Mouse (Mus musculus): ENCODE measurements around the gene Nrap.
A peak's percentile ranks its signal among the peaks of the same experiment; 100 is the strongest.
"Not testable (repeated sequence)": the region's sequence is repeated elsewhere in the genome, so short reads cannot be mapped to it uniquely, and the experiment has no call there.

The Nrap gene

GRCm38 (mm10) chr19:56389879-56390278 lies at the start of gene Nrap:
TSS of gene Nrap (minus strand) at chr19:56390037.
- DNase-seq: no peak

DNA sequence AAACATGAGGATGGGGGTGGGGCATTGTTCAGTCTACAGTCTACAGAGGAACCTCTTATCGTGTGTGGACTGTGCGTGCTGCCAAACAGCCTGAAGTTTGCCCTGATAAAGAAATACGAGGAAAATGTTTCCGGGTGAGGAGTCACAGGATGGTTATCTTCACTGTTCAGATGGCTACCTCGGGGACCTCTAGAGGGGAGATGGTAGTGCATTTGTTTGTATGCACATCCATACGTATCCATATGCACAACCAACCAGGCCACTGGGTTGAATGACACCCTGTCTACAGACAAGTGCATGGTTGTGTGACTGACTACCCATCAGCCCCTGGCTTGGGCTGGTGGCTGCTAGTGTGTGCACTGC lies 49.2 kb upstream of the Nrap start:
- no peak for DNase-seq

DNA sequence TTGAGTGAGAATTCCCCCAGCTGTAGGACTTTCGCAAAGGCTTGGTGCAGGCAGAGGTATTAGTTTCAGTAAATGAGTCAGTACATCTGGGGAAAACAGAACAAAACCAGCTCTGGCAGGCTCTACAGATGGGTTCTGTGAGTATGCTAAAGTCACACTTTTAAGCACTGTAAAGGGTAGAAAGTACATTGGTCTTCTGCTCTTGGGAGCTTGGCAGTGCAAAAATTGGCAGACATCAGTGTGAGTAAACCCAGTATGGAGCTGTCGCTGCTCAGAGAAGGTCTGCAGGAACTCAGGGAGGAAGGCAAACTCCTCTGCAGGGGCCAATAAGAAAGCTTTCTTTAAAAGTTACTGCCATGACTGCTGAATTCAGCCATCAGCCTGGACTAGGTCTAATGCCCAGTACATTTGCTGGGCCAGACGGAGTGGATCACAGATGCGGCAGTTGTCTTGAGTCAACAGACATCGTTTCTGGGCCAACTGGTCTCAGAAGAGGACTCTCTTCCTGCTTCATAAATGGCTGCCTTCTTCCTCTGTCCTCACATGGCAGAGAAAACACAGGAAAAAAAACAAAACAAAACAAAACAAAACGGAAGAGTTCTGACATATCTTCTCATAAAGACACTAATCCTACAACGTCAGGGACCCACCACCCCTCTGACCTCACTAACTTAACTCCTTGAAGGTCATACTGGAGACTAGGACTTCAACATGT lies 48.7 kb upstream of the Nrap start:
- no peak for DNase-seq

DNA sequence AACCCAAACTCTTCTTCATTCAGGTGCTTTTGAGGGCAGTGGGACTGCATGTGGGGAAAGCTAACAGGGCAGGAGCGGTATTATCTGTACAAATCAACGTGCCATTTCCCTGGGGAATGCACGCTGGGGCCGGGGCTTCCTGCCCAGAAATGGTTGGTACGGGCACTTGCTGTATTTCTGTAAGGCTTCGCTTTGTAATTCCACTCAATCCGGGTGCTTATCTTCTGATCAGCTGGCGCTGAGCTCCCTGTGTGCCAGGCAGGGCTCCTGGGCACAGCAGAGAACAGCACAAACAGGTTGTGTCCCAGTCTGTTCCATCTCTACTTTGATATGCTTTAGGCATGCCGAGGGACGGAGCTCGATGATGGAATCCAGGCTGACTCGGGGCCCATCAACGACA lies 46.5 kb upstream of the Nrap start:
- DNase-seq: no peak

DNA sequence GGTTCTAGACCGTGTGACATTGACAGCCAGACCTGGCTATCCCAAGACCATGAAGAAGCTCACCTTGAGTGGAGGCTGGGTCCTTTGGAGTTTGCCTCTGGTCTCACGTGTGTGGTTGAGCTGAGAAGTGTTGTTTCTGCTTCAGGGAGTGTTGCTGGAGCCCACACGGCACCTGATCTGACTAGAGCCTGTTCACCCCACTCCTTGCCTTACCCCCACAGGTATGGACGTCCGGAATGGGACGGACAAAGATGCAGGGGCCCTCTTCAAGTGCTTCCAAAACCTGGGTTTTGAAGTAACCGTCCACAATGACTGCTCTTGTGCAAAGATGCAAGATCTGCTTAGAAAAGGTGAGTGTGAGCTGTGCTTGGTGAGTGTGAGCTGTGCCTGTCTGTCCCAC lies 43.7 kb upstream of the Nrap start:
- DNase-seq: no peak

- no peak for DNase-seq
Observed at GRCm38 (mm10) chr19:56432706-56433105, 42.9 kb upstream of the Nrap start.

DNA sequence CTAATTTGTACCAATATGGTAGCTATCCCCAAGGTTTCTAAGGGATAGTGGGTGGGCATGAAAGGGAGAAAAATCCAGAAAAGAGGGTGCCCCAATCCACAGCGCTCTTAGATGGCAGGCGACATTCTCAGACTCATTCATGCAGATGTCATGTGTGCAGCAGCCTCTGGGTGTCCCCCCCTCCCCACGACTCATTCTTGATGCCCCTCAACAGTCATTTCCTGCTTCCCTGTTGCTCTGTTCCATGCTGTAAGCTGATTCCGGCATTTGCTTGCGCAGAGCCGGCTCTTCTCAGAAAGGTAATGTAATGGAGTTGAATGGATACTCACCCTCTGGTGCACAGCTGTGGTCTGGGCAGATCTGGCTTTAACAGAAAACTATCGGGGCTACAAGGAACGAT lies 40.5 kb upstream of the Nrap start:
- no peak for DNase-seq

DNA sequence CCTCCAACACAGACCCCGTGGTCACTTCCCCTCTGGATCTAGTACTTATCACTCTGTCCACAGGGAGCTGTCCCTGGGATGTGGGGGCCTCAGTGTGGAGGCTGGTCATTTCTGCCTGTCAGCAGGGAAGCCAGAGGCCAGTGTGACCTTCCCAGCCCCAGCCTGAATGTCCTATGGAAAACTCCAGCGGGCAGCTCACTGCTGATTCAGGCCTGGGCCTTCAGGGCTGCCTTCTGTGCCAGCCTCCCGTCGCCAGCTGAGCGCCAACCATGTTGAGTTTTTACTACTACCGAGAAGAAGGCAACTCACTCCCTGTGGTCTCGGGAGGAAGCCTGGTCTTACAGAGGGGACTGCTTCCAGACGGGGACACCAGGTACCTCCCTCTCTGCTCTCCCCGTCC lies 35.7 kb upstream of the Nrap start:
- no peak for DNase-seq

- DNase-seq: no peak
Observed at GRCm38 (mm10) chr19:56424606-56425395, 35.0 kb upstream of the Nrap start.

- DNase-seq: peak; percentile 42
Observed at GRCm38 (mm10) chr19:56423370-56423769, 33.5 kb upstream of the Nrap start.

GRCm38 (mm10) chr19:56422476-56423338 lies 32.9 kb upstream of the Nrap start:
- DNase-seq: peak; percentile 96

- no peak for DNase-seq
Observed at GRCm38 (mm10) chr19:56420345-56420744, 30.5 kb upstream of the Nrap start.

- DNase-seq: no peak
Observed at GRCm38 (mm10) chr19:56419452-56419851, 29.6 kb upstream of the Nrap start.

DNA sequence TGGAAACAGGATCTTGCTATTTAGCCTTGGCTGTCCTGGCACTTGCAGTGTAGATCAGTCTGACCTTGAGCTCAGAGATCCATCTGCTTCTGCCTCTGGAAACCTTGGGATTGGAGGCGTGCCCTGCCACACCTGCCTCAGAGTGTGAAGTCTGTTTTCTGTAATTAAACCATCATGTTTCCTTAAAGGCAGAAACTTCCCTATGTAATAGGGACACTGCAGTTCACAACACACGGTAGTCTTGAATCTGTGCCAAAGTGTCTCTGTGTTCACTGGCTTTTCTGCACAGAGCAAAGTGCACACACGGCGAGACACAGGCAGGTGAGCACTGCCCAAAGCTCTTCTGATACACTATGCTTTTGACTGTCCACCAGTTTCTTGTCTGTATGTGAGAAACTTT lies 28.6 kb upstream of the Nrap start:
- no peak for DNase-seq

GRCm38 (mm10) chr19:56409884-56410283 lies 20.0 kb upstream of the Nrap start:
- DNase-seq: not testable (repeated sequence)

- DNase-seq: no peak
Observed at GRCm38 (mm10) chr19:56406581-56406980, 16.7 kb upstream of the Nrap start.

DNA sequence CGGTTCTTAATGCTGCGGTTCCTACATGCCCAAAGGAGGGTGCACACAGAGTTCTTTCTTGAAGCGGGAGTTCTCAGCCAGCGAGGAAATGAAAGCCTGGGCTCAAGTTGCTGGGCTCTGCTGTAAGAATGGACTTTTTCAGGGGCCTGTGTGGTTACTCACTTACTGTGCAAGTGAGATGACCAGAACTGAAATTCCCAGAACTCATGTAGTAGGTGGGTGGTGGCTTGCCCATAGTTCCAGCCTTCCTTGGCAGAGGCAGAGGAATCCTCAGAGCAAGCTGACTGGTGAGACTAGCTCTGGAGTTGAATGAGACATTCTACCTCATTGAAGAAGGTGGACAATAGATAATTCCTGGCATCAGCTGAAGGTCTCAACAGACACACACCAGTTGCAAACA lies 16.0 kb upstream of the Nrap start:
- no peak for DNase-seq

- DNase-seq: no peak
Observed at GRCm38 (mm10) chr19:56401864-56402263, 12.0 kb upstream of the Nrap start.

DNA sequence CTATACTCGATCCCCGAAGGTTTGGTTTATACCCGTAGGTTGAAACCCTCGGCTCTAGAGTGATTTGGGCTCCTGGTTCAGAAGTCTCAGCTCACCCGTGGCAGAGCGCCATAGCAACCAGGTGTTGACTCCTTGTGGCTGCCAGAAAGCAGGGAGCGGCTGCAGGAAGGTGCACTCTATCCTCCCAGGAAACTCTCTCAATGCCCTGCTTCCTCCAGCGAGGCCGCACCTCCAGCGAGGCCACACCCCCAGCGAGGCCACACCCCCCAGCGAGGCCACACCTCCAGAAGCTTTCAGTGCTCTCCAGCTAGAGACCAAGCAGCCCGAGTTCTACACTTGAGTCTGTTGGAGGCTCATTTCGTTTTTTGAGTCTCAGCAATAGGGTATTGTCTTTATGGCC lies 10.4 kb upstream of the Nrap start:
- peak; percentile 34 for DNase-seq

DNA sequence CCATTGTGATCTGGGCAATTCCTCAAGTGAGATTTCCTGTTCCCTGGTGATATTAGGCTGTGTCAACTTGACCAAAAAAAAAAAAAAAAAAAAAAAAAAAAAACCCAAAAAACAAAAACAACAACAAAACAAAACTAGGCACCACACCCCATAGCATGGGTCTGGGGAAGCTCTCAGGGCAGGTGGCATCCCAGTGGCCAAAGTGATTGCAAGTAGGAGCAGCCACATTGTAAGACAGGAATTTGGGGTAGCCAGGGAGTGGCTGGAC lies 8.6 kb upstream of the Nrap start:
- DNase-seq: no peak

DNA sequence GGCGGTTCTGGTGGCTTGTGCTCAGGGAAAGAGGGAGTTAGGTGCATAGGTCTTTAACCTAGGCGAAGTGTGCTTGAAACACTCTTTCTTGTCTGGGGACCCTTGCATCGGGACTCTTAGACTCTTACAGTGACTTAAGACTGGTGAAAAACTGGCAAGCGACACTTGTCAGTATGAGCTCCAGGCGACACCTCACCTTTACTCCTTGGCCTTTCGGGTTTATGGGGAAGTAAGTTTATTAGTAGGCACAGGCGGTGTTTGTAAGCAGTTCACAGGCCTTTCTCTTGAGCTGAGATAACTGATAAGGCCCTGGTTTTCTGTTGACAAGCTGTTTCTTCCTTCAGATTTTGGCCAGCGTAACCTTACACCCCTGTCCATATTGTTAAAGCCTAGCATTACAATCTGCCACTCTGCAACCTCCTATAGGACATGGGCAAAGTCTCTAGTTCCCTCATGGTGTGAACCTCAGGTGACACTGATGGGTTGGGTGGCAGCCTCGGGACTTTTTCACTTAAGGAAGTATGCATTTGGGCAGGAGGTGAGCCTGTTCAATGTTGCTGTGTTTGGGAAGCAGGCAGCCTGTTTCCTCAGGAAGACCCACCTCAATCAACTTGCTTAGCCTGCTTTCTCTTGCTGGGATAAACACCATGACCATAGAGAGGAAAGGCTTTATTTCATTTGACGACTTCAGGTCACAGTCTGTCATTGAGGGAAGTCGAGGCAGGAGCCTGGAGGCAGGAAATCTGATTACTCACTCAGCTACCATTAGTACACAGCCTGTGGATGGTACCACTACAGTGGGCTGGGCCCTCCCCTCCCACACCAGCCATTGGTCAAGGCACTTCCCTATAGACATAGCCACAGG lies 8.1 kb upstream of the Nrap start:
- no peak for DNase-seq

GRCm38 (mm10) chr19:56396669-56397621 lies 7.1 kb upstream of the Nrap start, which contains the start of gene Casp7:
TSS of gene Casp7 (plus strand) at chr19:56397129.
- peak; percentile 66 for DNase-seq

Measured in right cerebral cortex, postnatal 14 days (tissue).